Mouse (Mus musculus) Patski (cell line): ENCODE results near the gene Slc35e4. TPM values are rescaled to one million over a fixed set of nuclear protein-coding genes. Genes with fewer than 3 reads are reported as not detected.

Experiments
- ATAC-seq: fragments of 100-300 bp; one replicate; pipeline ENCODE4 v1.8.0; 2021
- CTCF ChIA-PET: fragments of 350-600 bp; sonication (Branson Sonifier 250); formaldehyde crosslinking; loops from one replicate; lab custom pipeline; 2022; ENCODE audit warnings: inconsistent platforms; lab: Charles Lee
- POLR2A ChIA-PET: fragments of 350-600 bp; sonication (Branson Sonifier 250); formaldehyde crosslinking; loops from one replicate; lab custom pipeline; 2022; ENCODE audit warnings: antibody characterized with exemption, inconsistent platforms; lab: Charles Lee
- DNase-seq: peaks from one replicate; pipeline ENCODE4 v3.0.0-alpha.2; 2011; ENCODE audit warnings: low read depth, low spot score
- H3K27me3 ChIP-seq: fragments of 371-371 bp; one replicate; pipeline ENCODE4 v1.5.1; 2021
- CTCF ChIP-seq: fragments of 100-300 bp; IDR thresholded peaks from one replicate; pipeline ENCODE4 v1.5.1; 2021
- in situ Hi-C: fragments of 300-500 bp; cut with MboI; formaldehyde crosslinking; loops from 3 replicates; pipeline ENCODE4 v1.11.1; 2018; ENCODE audit warnings: low pct_unique_long_range_greater_than_20kb, mixed read lengths
- polyA plus RNA-seq: library from polyadenylated mRNA; unstranded; gene quantifications from one replicate; pipeline ENCODE4 v1.2.3, GENCODE M21; 2021

The Slc35e4 gene
- polyA plus RNA-seq, 1 experiment from 2014 or later = 25.6 TPM

DNA sequence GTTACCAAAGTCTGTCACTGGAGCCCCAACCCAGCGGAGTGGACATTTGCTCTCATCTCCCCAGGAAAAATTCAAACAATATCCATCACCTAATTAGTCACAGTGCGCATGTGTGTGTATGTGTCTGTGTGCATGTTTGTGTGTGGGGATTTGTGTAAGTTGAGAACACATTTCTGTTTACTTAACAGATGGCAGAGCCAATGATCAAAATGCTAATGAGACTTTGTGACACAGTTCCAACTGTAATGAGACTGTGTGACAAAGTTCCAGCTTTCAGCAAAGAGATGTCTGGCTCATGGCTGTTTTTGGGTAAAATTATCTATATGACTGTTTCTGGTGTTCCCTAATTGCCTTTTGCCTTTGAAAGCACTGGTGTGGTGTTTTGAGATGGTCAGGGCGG is 21.9 kb upstream of the Slc35e4 start:
- TF ChIP-seq CTCF = no peak
- DNase-seq (no peak), ATAC-seq (no peak)
- H3K27me3 ChIP-seq = peaks cover 37% of the 10 kb centered on the region
- in situ Hi-C loops = no loop called here
- CTCF ChIA-PET = interaction anchor here (1.3 kb wide), 1 partner anchor 8 kb away, joined by 3 read pairs; no protein-coding TSS in a partner anchor
- POLR2A ChIA-PET = no interaction called here

DNA sequence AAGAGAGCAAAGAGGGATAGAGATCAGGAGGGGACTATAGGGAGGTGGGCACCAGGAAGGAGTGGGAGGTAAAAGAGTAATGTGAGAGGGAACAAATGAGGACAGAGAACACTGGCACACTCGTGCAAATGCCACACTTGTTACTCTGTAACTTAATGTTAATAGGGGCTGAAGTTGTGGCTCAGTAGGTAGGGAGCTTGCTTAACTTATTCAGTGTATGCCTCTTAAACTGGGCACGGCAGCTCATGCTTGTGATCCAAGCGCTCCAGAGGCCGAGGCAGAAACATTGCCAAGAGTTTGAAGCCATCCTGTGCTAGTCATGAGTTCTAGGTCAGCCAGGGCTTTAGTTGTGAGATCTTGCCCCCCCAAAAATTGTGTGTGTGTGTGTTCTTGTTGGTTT is 20.7 kb upstream of the Slc35e4 start:
- in situ Hi-C loops = no loop called here

DNA sequence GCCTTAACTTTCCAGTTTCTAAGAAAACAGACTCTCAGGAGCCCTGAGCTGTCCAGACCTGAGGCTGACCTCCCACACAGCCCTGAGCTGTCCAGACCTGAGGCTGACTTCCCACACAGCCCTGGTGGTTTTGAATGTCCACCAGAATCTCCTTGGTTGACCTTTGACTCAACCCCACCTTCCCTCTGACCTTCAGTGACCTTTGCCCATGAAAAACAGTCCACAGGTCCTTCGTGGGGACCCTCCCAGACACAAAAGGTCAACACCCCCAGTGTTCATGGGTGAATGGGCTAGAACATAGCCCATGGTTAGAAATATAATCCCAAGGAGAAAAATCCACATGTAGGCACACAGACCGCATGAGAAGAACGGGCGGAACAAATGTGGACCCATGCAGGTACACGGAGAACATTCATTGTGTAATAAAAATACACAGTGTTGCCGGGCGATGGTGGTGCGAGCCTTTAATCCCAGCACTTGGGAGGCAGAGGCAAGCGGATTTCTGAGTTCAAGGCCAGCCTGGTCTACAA is 19.4 kb upstream of the Slc35e4 start:
- ChIA-PET CTCF (interaction anchor here (0.6 kb wide), 1 partner anchor 12 kb away, joined by 3 read pairs; no protein-coding TSS in a partner anchor), POLR2A (no interaction called here)
- no peak for TF ChIP-seq CTCF
- H3K27me3 ChIP-seq = peaks cover 24% of the 10 kb centered on the region
- ATAC-seq (no peak), DNase-seq (no peak)
- in situ Hi-C loops = no loop called here

More for the DNA sequence above, 20.7 kb upstream of the Slc35e4 start:
- TF ChIP-seq CTCF = no peak
- ChIA-PET POLR2A (no interaction called here), CTCF (no interaction called here)
- no peak for ATAC-seq
- peaks cover 34% of the 10 kb centered on the region for H3K27me3 ChIP-seq
- no peak for DNase-seq

DNA sequence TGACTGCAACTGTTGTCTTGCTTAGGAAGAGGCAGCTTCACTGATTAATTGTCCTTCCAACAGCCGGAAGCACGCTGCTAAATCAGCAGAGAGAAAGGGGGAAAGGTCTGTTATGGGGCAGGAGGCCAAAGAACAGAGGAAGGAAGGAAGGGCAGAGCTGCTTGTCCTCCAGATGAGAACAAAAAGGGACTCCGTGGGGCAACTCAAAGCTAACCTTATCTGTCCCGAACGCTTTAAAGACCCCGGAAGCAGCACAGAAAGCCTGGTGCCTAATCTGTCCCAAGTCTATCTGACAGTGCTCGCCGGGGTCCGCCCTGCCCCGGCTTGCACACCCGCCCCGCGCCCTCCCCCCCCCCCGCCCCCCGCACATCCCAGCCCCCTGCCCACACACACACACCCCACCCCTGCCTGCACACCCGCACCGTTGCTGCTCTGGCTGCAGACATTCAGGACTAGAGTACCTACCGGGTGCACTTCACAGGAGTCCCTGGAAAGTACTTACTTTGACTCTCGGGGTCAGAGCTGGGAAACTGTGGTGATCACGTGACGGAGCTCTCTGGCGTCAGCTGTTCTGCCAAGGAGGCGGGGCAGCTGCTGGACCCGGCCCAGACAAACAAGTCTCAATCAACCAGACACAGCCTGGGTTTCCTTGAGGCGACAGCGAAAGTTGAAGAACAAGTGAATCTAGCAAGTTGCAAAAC is 17.2 kb upstream of the Slc35e4 start, which contains the start of gene Tcn2:
TSS of gene Tcn2 (minus strand) at position 649 of the 701 bp plus-strand sequence.
- CTCF ChIA-PET = interaction anchor here (2.8 kb wide), 1 partner anchor 10 kb away, joined by 12 read pairs; no protein-coding TSS in a partner anchor
- no peak for DNase-seq
- TF ChIP-seq CTCF = no peak
- H3K27me3 ChIP-seq = peaks cover 7% of the 10 kb centered on the region
- POLR2A ChIA-PET = interaction anchor here (0.6 to 2.7 kb wide), 2 partner anchors 10 to 132 kb away, joined by 3 to 8 read pairs; no protein-coding TSS in a partner anchor
- in situ Hi-C loops = no loop called here
- ATAC-seq = no peak

DNA sequence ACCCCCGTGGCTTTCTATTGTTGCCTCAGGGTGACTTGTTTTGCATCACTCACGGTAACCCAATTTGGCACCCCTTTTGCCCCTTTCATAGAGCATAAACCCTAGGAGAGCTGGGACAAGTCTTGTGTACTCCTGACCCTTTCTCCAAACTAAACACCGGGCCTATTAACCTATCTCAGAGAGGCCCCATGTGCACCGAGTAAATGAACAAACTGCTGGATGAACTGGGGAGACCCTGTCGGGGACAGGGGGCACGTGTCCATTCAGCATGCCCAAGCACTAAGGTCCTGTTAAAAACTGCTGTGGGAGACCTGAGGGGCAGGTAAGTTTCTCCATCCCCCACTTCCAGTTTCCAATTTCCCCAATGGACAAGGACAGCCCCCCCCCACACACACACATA is 16.5 kb upstream of the Slc35e4 start:
- peaks cover 6% of the 10 kb centered on the region for H3K27me3 ChIP-seq
- no peak for TF ChIP-seq CTCF
- ATAC-seq = no peak
- no peak for DNase-seq
- CTCF ChIA-PET = interaction anchor here (2.8 kb wide), 1 partner anchor 10 kb away, joined by 12 read pairs; no protein-coding TSS in a partner anchor
- POLR2A ChIA-PET = interaction anchor here (0.6 to 2.7 kb wide), 2 partner anchors 9 to 132 kb away, joined by 3 to 8 read pairs; no protein-coding TSS in a partner anchor
- in situ Hi-C loops = no loop called here

DNA sequence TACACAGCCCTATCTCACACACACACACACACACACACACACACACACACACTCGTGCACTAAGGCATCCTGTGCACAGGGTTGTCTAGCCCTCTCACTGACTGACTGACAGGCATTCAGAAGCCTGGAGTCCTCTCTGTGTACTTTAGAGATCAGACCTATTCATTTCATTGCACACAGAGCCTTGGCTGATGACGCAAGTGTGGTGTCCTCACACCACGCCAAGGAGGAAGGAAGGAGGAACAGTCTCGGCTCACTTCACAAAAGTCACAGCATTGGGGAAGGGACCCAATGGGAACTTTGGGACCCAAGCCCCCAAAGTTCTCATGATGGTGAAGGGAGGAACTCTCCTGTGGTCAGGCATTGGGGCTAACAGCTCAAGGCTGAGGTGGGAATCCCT is 15.6 kb upstream of the Slc35e4 start:
- ChIA-PET POLR2A (interaction anchor here (2.7 kb wide), 1 partner anchor 8 kb away, joined by 8 read pairs; no protein-coding TSS in a partner anchor), CTCF (interaction anchor here (2.8 kb wide), 1 partner anchor 9 kb away, joined by 12 read pairs; no protein-coding TSS in a partner anchor)
- ATAC-seq = no peak
- no peaks in the 10 kb centered on the region for H3K27me3 ChIP-seq
- DNase-seq = no peak
- in situ Hi-C loops = no loop called here
- TF ChIP-seq CTCF = no peak

DNA sequence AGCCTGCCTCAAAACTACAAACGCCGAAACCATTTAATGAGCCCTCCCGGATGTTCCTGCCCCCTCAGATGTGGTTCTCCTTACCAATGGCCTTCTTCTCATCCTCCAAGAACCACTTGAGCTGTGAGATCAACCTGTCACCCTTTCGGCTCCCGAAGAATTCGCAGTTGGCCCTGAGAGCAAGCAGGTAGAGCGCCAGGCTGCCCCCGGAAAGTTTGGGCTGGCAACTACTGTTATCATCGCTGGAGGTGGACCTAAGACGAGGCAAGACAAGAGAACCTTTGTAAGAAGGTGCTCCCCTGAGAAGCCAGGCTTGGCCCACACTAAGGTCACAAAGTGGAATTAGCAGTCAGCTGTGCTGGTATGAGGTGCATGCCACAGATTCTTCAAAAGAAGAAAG is 11.5 kb upstream of the Slc35e4 start:
- CTCF ChIA-PET = interaction anchor here (3.4 kb wide), 1 partner anchor 11 kb away, joined by 10 read pairs; the partner anchor contains the start of gene Slc35e4
- H3K27me3 ChIP-seq = no peaks in the 10 kb centered on the region
- DNase-seq (no peak), ATAC-seq (no peak)
- in situ Hi-C loops = no loop called here
- TF ChIP-seq CTCF = no peak
- POLR2A ChIA-PET = no interaction called here

DNA sequence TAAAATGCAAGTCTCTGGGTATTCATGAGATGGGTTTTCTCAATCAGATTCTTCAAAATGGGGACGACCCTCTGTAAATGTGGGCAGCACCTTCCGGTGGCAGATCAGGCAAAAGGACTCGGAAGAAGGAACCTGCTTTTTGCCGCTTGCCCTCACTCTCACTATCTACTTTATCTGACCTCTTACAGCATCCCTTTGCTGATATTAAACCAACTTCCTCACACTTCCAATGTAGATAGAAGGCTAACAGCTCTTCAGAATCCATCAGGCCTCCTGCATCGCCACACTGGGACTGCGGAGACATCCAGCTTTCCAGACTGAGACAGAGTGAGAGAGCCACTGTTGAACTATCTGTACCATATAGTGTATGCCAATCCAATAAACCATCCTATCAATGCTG is 8.3 kb upstream of the Slc35e4 start:
- no peak for ATAC-seq
- in situ Hi-C loops = no loop called here
- DNase-seq = no peak
- no peak for TF ChIP-seq CTCF
- POLR2A ChIA-PET = interaction anchor here (1.9 kb wide), 1 partner anchor 8 kb away, joined by 8 read pairs; the partner anchor contains the start of gene Tcn2
- no peaks in the 10 kb centered on the region for H3K27me3 ChIP-seq
- CTCF ChIA-PET = interaction anchor here (3.4 kb wide), 1 partner anchor 8 kb away, joined by 10 read pairs; the partner anchor contains the start of gene Slc35e4

DNA sequence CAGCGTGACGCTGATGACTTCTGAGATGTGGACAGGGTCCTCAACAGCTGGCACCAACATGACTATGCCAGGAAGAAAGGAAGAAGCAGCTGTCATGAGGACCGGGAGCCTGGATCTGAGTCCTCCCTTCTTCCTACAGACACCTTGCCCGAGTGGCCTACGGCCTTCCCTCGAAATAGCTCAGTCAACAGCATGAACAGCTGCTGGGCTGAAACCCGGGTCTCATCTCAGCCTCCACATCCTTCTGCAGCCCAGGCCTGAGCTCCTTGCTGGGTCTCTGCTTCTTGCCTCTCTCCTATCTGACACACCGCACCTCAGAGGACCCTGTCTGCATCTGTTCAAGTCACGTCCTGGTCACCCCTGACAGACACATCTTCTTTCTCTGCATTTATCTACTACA is 7.7 kb upstream of the Slc35e4 start:
- no peak for ATAC-seq
- TF ChIP-seq CTCF = no peak
- ChIA-PET CTCF (interaction anchor here (1.2 to 3.4 kb wide), 10 partner anchors 7 to 226 kb away, joined by 3 to 12 read pairs (median 4); partner anchors contain the start of genes Slc35e4 and Tcn2), POLR2A (interaction anchor here (1.9 kb wide), 1 partner anchor 9 kb away, joined by 8 read pairs; the partner anchor contains the start of gene Tcn2)
- in situ Hi-C loops = no loop called here
- no peaks in the 10 kb centered on the region for H3K27me3 ChIP-seq
- DNase-seq = no peak

DNA sequence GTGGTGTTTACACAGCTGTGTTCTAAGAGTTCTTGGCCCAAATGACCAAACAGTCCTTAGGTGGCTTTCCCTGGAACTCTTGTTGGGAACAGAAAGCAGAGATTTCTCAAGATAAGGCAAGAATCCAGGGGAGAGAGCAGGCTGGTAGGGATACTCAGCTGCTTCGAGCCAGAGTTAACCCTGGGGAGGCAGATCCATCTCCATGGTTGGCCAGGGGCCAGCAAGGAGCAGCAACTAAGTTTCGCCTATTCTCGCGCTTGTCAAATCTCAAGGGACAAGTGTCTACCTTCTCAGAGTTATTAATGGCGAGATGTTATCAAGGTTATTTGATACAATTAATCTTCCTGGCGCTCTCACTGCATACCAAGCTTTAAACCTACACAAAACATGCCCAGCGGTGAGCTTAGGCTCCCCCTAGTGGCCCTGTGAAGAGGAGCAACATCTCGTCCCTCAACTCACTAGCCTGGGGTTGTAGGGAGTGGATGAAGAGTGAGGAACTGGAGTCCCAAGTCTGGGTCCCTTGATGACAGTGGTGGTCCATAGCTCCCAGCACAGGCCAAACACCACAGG is 6.9 kb upstream of the Slc35e4 start:
- ChIA-PET CTCF (interaction anchor here (0.7 to 2.2 kb wide), 12 partner anchors 10 to 226 kb away, joined by 3 to 12 read pairs (median 3); partner anchors contain the start of gene Tcn2), POLR2A (interaction anchor here (1.9 kb wide), 1 partner anchor 10 kb away, joined by 8 read pairs; the partner anchor contains the start of gene Tcn2)
- ATAC-seq = no peak
- DNase-seq = no peak
- in situ Hi-C loops = no loop called here
- no peak for TF ChIP-seq CTCF
- no peaks in the 10 kb centered on the region for H3K27me3 ChIP-seq
